Mouse (Mus musculus): ENCODE measurements around the gene Morc1.
A peak's percentile ranks its signal among the peaks of the same experiment; 100 is the strongest.

Morc1 gene

DNA sequence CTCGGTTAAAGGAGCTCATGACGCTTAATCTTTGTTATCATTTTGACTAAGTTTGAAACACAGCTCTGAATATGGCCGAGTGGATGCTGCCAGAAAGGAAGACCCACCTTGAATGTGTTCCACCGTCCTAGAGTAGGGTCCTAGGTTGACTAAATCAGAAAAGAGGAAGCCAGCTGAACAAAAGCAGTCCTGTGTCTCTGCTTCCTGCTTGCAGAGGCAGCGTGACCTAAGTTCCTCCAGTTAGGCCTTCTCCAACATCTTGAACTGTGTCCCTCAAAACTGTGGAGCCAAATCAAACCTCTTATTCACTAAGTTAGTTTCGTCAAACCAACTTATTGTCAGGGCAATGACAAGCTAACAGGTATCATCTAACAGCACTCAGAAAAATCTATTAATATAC, 201.3 kb downstream of the Morc1 start:
- no peak for DNase-seq

DNA sequence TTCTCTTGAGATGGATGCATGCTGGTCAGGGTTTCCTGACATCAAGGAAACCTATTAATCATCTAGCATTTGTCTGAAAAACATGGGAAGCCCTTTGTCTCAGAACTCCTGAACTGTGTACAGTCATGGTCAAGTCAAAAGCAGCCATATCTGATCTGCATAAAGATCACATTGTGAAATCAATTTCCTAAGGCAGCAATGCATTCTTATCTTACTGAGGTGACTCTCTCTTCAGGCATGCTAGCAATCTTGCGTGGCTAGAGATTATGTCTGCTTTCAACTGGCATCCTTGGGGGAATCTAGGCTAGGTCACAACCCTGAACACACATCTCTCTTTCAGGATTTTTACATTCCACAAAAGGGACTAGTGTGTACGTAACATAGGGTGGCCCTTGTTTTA, 215.2 kb downstream of the Morc1 start:
- DNase-seq, result no peak

DNA sequence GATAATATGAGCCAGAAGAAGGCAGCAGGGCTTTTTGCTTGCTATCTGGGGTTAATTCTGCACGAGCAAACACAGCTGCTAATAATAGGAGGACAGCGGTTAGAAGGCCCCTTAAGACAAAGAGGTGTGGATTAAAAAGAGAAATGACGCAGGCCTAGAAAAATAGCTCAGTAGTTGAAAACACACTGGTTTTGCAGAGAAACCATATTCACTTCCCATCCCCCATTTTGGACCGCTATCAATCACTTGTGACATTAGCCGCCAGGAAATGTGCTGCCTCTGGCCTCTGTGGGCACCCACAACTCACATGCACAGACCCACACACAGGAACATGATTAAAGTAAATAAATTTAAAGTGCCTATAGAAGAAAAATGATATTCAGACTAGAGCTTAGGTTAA, 240.7 kb downstream of the Morc1 start:
- DNase-seq, result no peak

DNA sequence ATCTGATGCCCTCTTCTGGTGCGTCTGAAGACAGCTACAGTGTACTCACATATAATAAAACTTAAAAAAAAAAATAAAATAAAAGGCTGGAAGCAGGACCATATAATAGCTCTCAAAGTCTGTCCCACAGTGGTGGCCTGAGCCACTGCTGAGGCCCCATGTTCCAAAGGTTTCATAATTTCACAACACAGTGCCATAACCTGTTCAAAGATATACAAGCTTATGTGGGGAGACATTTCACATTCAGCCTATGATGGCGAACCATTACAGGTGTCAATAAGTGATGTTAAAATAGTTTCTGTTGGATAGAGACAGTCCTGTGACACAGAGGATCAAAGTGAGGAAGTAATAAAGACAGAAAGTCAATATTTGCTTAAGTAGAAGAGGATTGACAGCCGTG, 241.6 kb downstream of the Morc1 start:
- DNase-seq, result no peak

DNA sequence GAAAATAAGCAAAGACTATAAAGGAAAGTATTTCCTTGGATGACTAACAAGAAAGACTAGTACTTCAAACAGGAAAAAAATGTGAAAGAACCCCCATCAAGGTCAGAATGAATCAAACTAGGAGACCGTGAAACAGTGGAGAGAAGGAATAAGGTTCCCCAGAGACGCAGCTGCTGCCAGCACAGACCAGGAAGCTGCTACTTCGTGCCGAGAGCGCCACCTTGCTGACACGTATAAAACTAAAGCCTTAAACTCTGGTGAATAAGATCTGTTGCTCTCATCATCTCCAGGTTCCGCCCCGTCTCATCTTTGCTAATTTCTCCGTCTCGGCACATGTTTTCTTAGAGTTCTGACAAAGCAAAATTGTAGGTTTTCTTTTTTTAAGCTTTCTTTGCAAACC, 244.6 kb downstream of the Morc1 start:
- DNase-seq, result peak; percentile 66 to 68

DNA sequence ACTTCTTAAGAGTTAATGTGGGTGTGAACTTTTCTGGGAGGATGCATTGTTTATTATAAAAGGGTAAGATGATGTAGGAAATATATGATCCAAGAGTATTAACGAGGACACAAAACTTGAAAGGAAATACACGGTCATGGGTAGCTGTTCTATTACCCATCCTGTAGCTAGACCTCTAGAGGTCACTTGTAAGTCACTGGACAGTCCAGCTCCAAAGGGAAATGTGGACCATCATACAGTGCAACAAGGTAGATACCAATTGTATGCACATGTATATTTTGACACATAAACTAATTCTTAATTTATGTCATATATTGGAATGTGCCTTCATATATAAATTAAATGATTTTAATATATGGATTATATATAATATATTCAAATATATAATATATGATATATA, 245.2 kb downstream of the Morc1 start:
- no peak for DNase-seq

DNA sequence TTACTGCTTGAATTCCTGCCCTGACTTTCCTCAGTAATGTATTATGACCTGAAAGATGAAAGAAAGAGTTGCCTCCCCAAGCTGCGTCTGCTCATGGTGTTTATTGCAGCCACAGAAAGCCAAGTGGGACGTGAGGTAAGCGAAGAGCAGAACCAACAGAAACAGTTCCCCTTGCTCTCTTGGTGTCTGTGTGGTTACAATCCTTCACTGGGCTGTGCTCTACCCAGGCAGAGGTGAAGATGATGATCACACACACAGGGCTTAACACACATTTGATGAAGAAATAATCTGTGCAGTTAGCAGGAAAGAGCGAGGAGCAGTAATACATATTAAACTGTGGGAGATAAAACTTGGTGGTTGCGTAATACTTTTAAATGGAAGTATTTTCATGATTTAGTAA, 246.3 kb downstream of the Morc1 start:
- no peak for DNase-seq

DNA sequence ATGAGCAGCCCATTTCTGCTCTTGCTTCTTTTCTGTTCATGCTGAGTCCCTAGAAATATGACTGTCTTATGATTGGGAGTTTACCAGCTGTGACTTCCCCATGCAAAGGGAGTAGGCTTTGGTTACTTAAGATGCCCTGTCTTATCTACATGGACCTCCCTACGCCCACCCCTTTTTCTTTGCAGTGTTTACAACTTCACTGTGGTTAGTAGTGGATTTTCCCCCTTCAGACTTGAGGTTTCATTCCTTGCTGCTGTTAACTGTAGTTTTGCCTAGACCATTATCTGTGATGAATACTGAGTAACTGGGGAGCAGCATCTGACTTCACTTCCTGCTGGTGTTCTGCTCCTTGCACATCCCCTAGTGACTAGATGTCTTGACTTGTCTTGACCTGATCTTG, 247.0 kb downstream of the Morc1 start:
- DNase-seq, result no peak
